Mouse (Mus musculus): ENCODE results near the gene Ripk4.

DNA sequence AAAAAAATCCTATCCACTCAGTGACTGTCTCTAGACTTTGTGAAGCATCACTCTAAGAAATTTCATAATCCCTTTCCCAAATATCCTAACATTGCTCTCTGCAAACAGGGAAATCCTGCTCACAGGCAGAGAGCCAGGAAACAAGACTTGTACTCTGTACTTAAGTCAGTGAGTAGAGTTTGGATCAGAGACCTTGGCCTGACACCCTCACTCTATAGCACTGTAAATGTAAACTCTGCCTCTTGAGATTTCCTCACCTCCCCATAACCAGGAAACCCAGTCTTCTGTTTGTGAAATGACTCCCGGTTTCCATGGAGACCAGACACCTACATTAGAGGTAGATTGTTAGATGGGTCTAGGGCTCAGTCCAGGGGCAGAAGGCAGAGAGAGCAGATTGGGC lies 33.3 kb downstream of the Ripk4 start:
- no peak for TF ChIP-seq ZC3H11A (IDR thresholded peaks at IDR 0.05; ENCODE audit: borderline replicate concordance, low read depth, low read length)
- TF ChIP-seq HCFC1 (IDR thresholded peaks at IDR 0.05; ENCODE audit: borderline replicate concordance, insufficient read depth, low read length): no peak
- no peak for TF ChIP-seq CHD2 (IDR thresholded peaks at IDR 0.05; ENCODE audit: low read depth, low read length)
- TF ChIP-seq MAFK (IDR thresholded peaks at IDR 0.05; ENCODE audit: insufficient read depth, low read depth, low read length): no peak

All from ES-E14 (cell line).